In the genomic region with DNA sequence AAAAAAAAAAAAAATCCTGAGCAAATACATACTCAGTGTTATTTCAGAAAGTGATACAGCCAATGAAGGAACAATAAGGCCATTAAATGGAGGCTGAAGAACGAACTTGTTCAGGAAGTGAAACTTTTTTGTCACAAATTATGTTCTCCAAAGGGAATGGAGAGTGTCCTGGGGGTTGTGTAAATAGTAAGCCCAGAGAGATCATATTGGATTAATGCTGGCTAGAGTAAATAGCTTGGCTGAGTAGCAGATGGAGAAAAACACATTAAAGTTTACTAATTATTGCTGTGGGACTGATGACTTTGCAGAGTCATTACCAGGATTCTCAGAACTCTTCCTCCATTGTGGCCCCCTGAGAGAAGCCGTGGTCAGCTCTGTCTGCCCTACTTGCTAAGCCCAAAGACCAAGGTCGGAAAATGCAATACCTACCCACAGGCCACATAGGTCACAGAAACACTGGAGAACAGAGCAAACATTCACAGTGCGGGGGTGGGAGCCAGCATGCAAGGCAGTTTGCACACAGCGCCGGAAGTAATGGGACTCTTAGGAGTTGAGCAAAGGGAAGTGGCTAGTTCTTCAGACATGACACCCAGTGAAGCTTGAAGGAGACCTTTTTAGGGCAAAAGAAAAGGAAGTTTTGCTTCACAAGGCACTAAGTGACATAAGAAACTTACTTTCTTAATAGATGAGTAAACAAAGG, we compare ENCODE assay signal across 15 mouse cellular contexts. TPM values are rescaled to one million over a fixed set of nuclear protein-coding genes. Genes with fewer than 3 reads are reported as not detected.
DNase-seq lines count a peak whose midpoint lies in the region.
"Had no signal": no experiment of that assay in that cellular context is flagged by ENCODE, and none has a peak within 500 bp of the region (broad histone marks: within the 10 kb centered on the region; RNA-seq: fewer than 3 reads in every experiment).

No protein-coding gene starts in this region.

- intact Hi-C loops in left cerebral cortex, postnatal 4 days (cut with DNase I): no loop called here

- no peak overlapping the region for H3K4me3 ChIP-seq in brown adipose tissue, adult 24 weeks (ENCODE audit: insufficient read depth, low read depth, low read length)
- H3K4me3 ChIP-seq: embryonic facial prominence, embryonic 15.5 days had no signal

- H3K4me1 ChIP-seq in brown adipose tissue, adult 24 weeks (ENCODE audit: control insufficient read depth, insufficient read depth, insufficient read length, low read length): no peaks in the 10 kb centered on the region
- H3K4me1 ChIP-seq: embryonic facial prominence, embryonic 15.5 days had no signal

- 0 out of 2 replicates have a peak overlapping the region, but pooled peaks have one; percentile 16 for H3K27ac ChIP-seq in brown adipose tissue, adult 24 weeks (replicated peaks; ENCODE audit: low read depth, low read length)
- H3K27ac ChIP-seq: embryonic facial prominence, embryonic 15.5 days had no signal

- DNase-seq in adrenal gland, postnatal 36 days: peak; percentile 2 to 11
- no peak for DNase-seq in adrenal gland, adult 18-20 months (ENCODE audit: low spot score in 2 of 2)
- peak; percentile 55 to 58 for DNase-seq in lung, adult 18-20 months
- DNase-seq in spleen, adult 12 weeks (ENCODE audit: low spot score): peak; percentile 15
- DNase-seq in right cerebral cortex, postnatal 4 days: no peak
- DNase-seq in frontal cortex, adult 2 months (ENCODE audit: extremely low spot score in 1 of 2, low spot score in 1 of 2): no peak
- DNase-seq in left cerebral cortex, postnatal 4 days: no peak
- DNase-seq: gastrocnemius, postnatal 10 days; heart, postnatal 4 days had no signal

RNA-seq across cellular contexts. Expression of a gene that starts 20.5 kb away (rescaled TPM):
- total RNA-seq in adrenal gland, postnatal 36 days (2021): not detected
- not detected for total RNA-seq in adrenal gland, adult 18-20 months (2021)
- not detected in 2 replicates for polyA plus RNA-seq in brown adipose tissue, adult 24 weeks (2012; ENCODE audit: insufficient read depth, insufficient read length, missing spikeins)
- polyA plus RNA-seq in frontal cortex, adult 2 months (2012; rRNA removed): not detected in 2 replicates
- not detected for total RNA-seq in left cerebral cortex, postnatal 4 days (2021)
- total RNA-seq: gastrocnemius, postnatal 10 days; heart, postnatal 4 days; layer of hippocampus, postnatal 10 days had no signal
- polyA plus RNA-seq: C2C12; neural tube, embryonic 14.5 days; stomach, embryonic 14.5 days had no signal

RNA-seq across cellular contexts. Expression of a gene that starts 25.2 kb away (rescaled TPM):
- under 1 TPM; 0.16 to 0.79 TPM for total RNA-seq in adrenal gland, postnatal 36 days (2021)
- under 1 TPM; 0.13 to 0.32 TPM for total RNA-seq in adrenal gland, adult 18-20 months (2021)
- 1.1 and 2.0 TPM in 2 replicates for polyA plus RNA-seq in brown adipose tissue, adult 24 weeks (2012; ENCODE audit: insufficient read depth, insufficient read length, missing spikeins)
- polyA plus RNA-seq in frontal cortex, adult 2 months (2012; rRNA removed): 0.08 and 0.27 TPM in 2 replicates
- total RNA-seq in left cerebral cortex, postnatal 4 days (2021): not detected
- total RNA-seq: layer of hippocampus, postnatal 10 days had no signal
- polyA plus RNA-seq: neural tube, embryonic 14.5 days had no signal

RNA-seq across cellular contexts. Expression of a gene that starts 34.7 kb away (rescaled TPM):
- total RNA-seq in adrenal gland, postnatal 36 days (2021): not detected
- total RNA-seq in adrenal gland, adult 18-20 months (2021): not detected
- not detected in 2 replicates for polyA plus RNA-seq in brown adipose tissue, adult 24 weeks (2012; ENCODE audit: insufficient read depth, insufficient read length, missing spikeins)
- polyA plus RNA-seq in frontal cortex, adult 2 months (2012; rRNA removed): 0.11 TPM in 1 of 2 replicates, not detected in the other
- total RNA-seq in left cerebral cortex, postnatal 4 days (2021): not detected
- total RNA-seq: gastrocnemius, postnatal 10 days; heart, postnatal 4 days; layer of hippocampus, postnatal 10 days had no signal
- polyA plus RNA-seq: C2C12; neural tube, embryonic 14.5 days; stomach, embryonic 14.5 days had no signal

RNA-seq across cellular contexts. Expression of a gene that starts 55.9 kb away (rescaled TPM):
- total RNA-seq in adrenal gland, postnatal 36 days (2021): 1 to 10 TPM; 1.5 to 2.4 TPM
- 1 to 10 TPM; 3.4 to 4.2 TPM for total RNA-seq in adrenal gland, adult 18-20 months (2021)
- polyA plus RNA-seq in brown adipose tissue, adult 24 weeks (2012; ENCODE audit: insufficient read depth, insufficient read length, missing spikeins): 0.54 and 1.2 TPM in 2 replicates
- 0.74 and 1.5 TPM in 2 replicates for polyA plus RNA-seq in frontal cortex, adult 2 months (2012; rRNA removed)
- 1 to 10 TPM in 1 of 2 experiments, under 1 TPM in 1; 0.83 to 2.9 TPM for total RNA-seq in left cerebral cortex, postnatal 4 days (2021)

Comparison
In these comparisons a context has a peak if more than half of its experiments do, and no peak if none do; other contexts are left out.
1. DNase-seq: peak in adrenal gland, postnatal 36 days (2 of 2), lung, adult 18-20 months (2 of 2) and spleen, adult 12 weeks (single experiment); none in adrenal gland, adult 18-20 months (0 of 2), right cerebral cortex, postnatal 4 days (single experiment), frontal cortex, adult 2 months (0 of 2) and left cerebral cortex, postnatal 4 days (single experiment).